Mouse (Mus musculus) stomach, postnatal 0 days (tissue): ENCODE measurements at regions not wholly inside any gene's neighbourhood (a gene's known extent, or its start where the extent isn't known, plus 50 kb on each side); places are given as distances from the start of the nearest gene placed in this dataset.

Experiments used
- ATAC-seq: fragments of 200-750 bp; cut with Nextera tagmentation; 2 replicates; pipeline ENCODE4 v1.8.0; 2017; ENCODE audit not compliant: low FRiP score, low TSS enrichment
- DNase-seq: peaks from one replicate; pipeline ENCODE4 v3.0.0-alpha.2; 2016; ENCODE audit warnings: low spot score
- H3K27ac ChIP-seq: fragments of 300-500 bp; sonication (generic); replicated peaks from 2 replicates; pipeline ENCODE4 v1.5.1; 2014; ENCODE audit warnings: mild to moderate bottlenecking, control low read depth
- H3K27me3 ChIP-seq: fragments of 300-500 bp; sonication (generic); 2 replicates; pipeline ENCODE4 v1.6.1; 2014; ENCODE audit warnings: low read length; ENCODE audit not compliant: control insufficient read depth, insufficient read depth
- H3K36me3 ChIP-seq: fragments of 300-500 bp; sonication (generic); 2 replicates; pipeline ENCODE4 v1.6.1; 2014; ENCODE audit warnings: low read length, mixed read lengths; ENCODE audit not compliant: control insufficient read depth, insufficient read depth
- H3K4me1 ChIP-seq: fragments of 300-500 bp; sonication (generic); replicated peaks from 2 replicates; pipeline ENCODE4 v1.6.1; 2014; ENCODE audit warnings: antibody characterized with exemption; ENCODE audit not compliant: control insufficient read depth, insufficient read depth
- H3K4me2 ChIP-seq: fragments of 300-500 bp; sonication (generic); replicated peaks from 2 replicates; pipeline ENCODE4 v1.6.1; 2014; ENCODE audit warnings: low read depth, mild to moderate bottlenecking, control low read depth, moderate library complexity
- H3K4me3 ChIP-seq: fragments of 300-500 bp; sonication (generic); 2 replicates; pipeline ENCODE4 v1.5.1; 2014; ENCODE audit warnings: low read depth, low read length, control low read depth
- H3K9ac ChIP-seq: fragments of 300-500 bp; sonication (generic); 2 replicates; pipeline ENCODE4 v1.6.1; 2014; ENCODE audit warnings: mild to moderate bottlenecking, low read length, control low read depth, mixed read lengths
- H3K9me3 ChIP-seq: fragments of 300-500 bp; sonication (generic); 2 replicates; pipeline ENCODE4 v1.6.1; 2016; ENCODE audit warnings: low read length; ENCODE audit not compliant: control insufficient read depth
- CTCF ChIP-seq: IDR thresholded peaks from 2 replicates; pipeline ENCODE4 v1.5.1; 2016; ENCODE audit warnings: antibody characterized with exemption, low read depth, mild to moderate bottlenecking, moderate library complexity
- EP300 ChIP-seq: optimal IDR thresholded peaks from 2 replicates; pipeline ENCODE3; 2016; ENCODE audit warnings: antibody characterized with exemption
- WGBS: fragments of 180-500 bp; shearing (Covaris S2); extraction: QIAGEN DNeasy Blood & Tissue Kit; methylation state at CpG from one replicate; pipeline ENCODE4 v1.1.7; 2014; 5-methylcytosine and 5-hydroxymethylcytosine counted together

DNA sequence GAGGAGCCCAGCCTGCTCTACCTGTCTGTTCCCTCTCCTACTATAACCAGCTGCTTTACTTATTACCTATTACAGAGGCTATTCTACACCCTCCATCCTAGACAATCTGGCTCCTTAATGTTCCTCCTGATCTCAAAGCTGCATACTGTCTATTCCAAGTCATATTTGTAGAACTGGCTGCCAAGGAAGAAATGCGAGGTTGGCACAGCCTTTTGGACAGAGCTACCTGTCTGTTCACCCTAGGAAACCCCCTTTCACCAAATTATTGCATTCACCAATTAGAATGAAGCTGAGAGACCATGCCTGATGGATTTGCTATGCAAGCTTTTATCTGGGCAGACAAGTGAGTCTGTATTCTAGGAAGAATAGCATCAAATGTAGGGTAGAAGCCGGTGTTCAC lies 109.0 kb upstream of the Ddit4l start:
- no peak for TF ChIP-seq CTCF
- no peak for TF ChIP-seq EP300
- Histone ChIP-seq H3K9me3 (no peaks in the 10 kb centered on the region), H3K27me3 (no peaks in the 10 kb centered on the region), H3K4me3 (no peak overlapping the region), H3K4me1 (no peaks in the 10 kb centered on the region; the same call in 1 of the 2 replicates), H3K4me2 (no peak overlapping the region), H3K27ac (no peak overlapping the region), H3K36me3 (no peaks in the 10 kb centered on the region), H3K9ac (no peak overlapping the region)
- WGBS = 83% methylated on average over 2 of the region's 2 CpGs
- no peak for ATAC-seq
- DNase-seq = no peak

DNA sequence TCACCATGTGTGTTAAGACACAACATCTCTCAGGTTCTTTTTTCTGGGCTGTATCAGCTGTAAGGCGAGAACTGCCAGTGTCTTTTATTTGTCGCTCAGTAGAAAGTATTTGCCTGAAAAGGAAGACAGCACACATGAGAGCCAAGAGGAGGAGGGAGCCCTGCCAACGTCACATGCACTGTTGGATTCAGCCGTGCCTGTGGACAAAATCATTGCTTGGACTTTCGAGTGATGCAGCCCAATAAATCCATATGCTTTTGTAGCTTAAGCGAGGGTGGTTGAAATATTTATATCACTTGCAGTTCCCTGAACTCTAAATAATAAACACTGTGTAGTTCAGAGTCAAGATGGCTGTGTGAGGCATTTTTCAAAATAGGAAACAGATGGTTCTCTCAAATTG lies 108.4 kb upstream of the Ddit4l start:
- Histone ChIP-seq H3K9ac (no peak overlapping the region), H3K27me3 (no peaks in the 10 kb centered on the region), H3K36me3 (no peaks in the 10 kb centered on the region), H3K4me2 (no peak overlapping the region), H3K9me3 (no peaks in the 10 kb centered on the region), H3K4me1 (no peaks in the 10 kb centered on the region; the same call in 1 of the 2 replicates), H3K4me3 (no peak overlapping the region), H3K27ac (no peak overlapping the region)
- WGBS = 30% methylated on average over 6 of the region's 6 CpGs
- TF ChIP-seq CTCF = no peak
- no peak for TF ChIP-seq EP300
- ATAC-seq (no peak), DNase-seq (no peak)

GRCm38 (mm10) chr3:137514238-137514637 lies 107.2 kb upstream of the Ddit4l start:
- H3K4me2 ChIP-seq = no peak overlapping the region
- no peak overlapping the region for H3K27ac ChIP-seq
- 89% methylated on average over 2 of the region's 2 CpGs for WGBS
- ATAC-seq = no peak
- no peak overlapping the region for H3K9ac ChIP-seq
- no peak for DNase-seq
- no peaks in the 10 kb centered on the region for H3K9me3 ChIP-seq
- no peaks in the 10 kb centered on the region for H3K36me3 ChIP-seq
- no peaks in the 10 kb centered on the region; the same call in 1 of the 2 replicates for H3K4me1 ChIP-seq
- no peak for TF ChIP-seq CTCF
- H3K4me3 ChIP-seq = no peak overlapping the region
- no peaks in the 10 kb centered on the region for H3K27me3 ChIP-seq

GRCm38 (mm10) chr3:137517433-137517832 lies 104.0 kb upstream of the Ddit4l start:
- DNase-seq (no peak), ATAC-seq (no peak)
- Histone ChIP-seq H3K9me3 (no peaks in the 10 kb centered on the region), H3K27me3 (no peaks in the 10 kb centered on the region), H3K4me2 (no peak overlapping the region), H3K4me1 (no peaks in the 10 kb centered on the region), H3K27ac (no peak overlapping the region), H3K4me3 (no peak overlapping the region), H3K9ac (no peak overlapping the region), H3K36me3 (no peaks in the 10 kb centered on the region)
- TF ChIP-seq CTCF = no peak
- TF ChIP-seq EP300 = no peak
- 55% methylated on average over 4 of the region's 4 CpGs for WGBS

DNA sequence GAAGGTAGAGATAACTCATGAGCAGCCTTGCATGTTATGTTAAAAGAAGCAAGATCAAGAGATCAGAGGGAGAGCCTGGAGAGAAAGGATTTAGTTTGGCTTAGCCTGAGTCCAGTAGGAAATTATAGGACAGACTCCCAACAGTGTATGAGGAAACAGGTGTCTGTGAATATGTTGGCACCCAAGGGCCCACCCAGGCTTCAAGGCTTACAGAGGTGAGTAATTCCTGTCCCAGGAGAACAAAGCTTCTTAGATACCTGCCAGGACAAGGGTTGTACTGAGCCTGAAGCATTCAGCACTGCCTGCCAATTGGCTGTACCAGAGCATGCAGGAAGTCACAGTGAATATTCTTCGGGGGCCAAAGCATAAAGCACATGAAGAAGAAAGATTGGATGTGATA lies 101.2 kb upstream of the Ddit4l start:
- TF ChIP-seq EP300 = no peak
- no peak for TF ChIP-seq CTCF
- 79% methylated on average over 1 of the region's 1 CpGs for WGBS
- H3K9ac ChIP-seq = no peak overlapping the region

GRCm38 (mm10) chr3:137525606-137526575 lies 95.5 kb upstream of the Ddit4l start:
- H3K4me1 ChIP-seq = no peaks in the 10 kb centered on the region
- H3K4me3 ChIP-seq = no peak overlapping the region
- H3K27ac ChIP-seq = no peak overlapping the region
- DNase-seq (no peak), ATAC-seq (no peak)
- no peak overlapping the region for H3K9ac ChIP-seq
- no peaks in the 10 kb centered on the region for H3K9me3 ChIP-seq
- no peak for TF ChIP-seq CTCF
- TF ChIP-seq EP300 = no peak
- no peaks in the 10 kb centered on the region for H3K27me3 ChIP-seq
- H3K4me2 ChIP-seq = no peak overlapping the region
- no peaks in the 10 kb centered on the region for H3K36me3 ChIP-seq
- WGBS = 65% methylated on average over 12 of the region's 12 CpGs

More for the DNA sequence above, 101.2 kb upstream of the Ddit4l start:
- ATAC-seq = no peak
- no peak overlapping the region for H3K4me3 ChIP-seq
- no peaks in the 10 kb centered on the region for H3K4me1 ChIP-seq
- DNase-seq = no peak
- H3K27me3 ChIP-seq = no peaks in the 10 kb centered on the region
- H3K9me3 ChIP-seq = no peaks in the 10 kb centered on the region
- no peak overlapping the region for H3K4me2 ChIP-seq
- H3K36me3 ChIP-seq = no peaks in the 10 kb centered on the region
- no peak overlapping the region for H3K27ac ChIP-seq
